Mouse (Mus musculus): ENCODE data around the gene Bcl2l12.

DNA sequence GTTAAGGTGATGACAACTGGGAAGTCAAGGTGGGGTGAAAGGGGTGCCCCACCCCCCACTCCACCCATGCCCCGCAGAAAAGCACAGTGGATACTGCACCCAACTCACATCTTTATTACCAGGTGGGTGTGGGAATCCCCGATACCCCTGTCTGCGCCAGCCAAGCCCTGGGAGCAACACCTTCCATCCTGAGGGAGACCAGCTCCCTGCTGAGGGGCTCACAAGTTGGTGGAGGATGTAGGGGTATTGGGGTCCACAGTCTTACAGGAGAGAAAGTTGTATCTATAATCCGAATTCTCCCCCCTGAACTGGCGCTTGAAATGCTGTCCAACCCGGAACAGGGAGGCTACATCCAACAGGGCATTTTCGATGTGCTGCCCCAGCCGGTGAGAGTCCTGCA is 39.2 kb downstream of the Bcl2l12 start:
- no peak for TF ChIP-seq POLR2A (IDR thresholded peaks at IDR 0.05; ENCODE audit: borderline replicate concordance, insufficient read depth, low read length)
- no peak for TF ChIP-seq CTCF (IDR thresholded peaks at IDR 0.05; ENCODE audit: borderline replicate concordance, insufficient read depth, low read depth, low read length)

All from cerebellum, adult 2 months (tissue).